Mouse (Mus musculus) forebrain, embryonic 15.5 days (tissue): Measurements from ENCODE around the gene AC129217.1. TPM values are rescaled to one million over a fixed set of nuclear protein-coding genes. Genes with fewer than 3 reads are reported as not detected.
A peak's percentile ranks its signal among the peaks of the same experiment; 100 is the strongest.

ENCODE experiments used
- ATAC-seq: fragments of 200-750 bp; cut with Nextera tagmentation; replicated peaks from 2 replicates; pipeline ENCODE4 v1.8.0; 2017; ENCODE audit warnings: mild to moderate bottlenecking, moderate TSS enrichment, moderate library complexity
- H3K27ac ChIP-seq: fragments of 300-500 bp; sonication (generic); replicated peaks from 2 replicates; pipeline ENCODE4 v1.5.1; 2015; ENCODE audit warnings: mild to moderate bottlenecking, inconsistent platforms
- H3K27me3 ChIP-seq: fragments of 300-500 bp; sonication (generic); 2 replicates; pipeline ENCODE4 v1.6.1; 2015; ENCODE audit warnings: inconsistent platforms
- H3K36me3 ChIP-seq: fragments of 300-500 bp; sonication (generic); 2 replicates; pipeline ENCODE4 v1.6.1; 2015; ENCODE audit warnings: mild to moderate bottlenecking, inconsistent platforms
- H3K4me1 ChIP-seq: fragments of 300-500 bp; sonication (generic); 2 replicates; pipeline ENCODE4 v1.6.1; 2015; ENCODE audit warnings: inconsistent platforms
- H3K4me2 ChIP-seq: fragments of 300-500 bp; sonication (generic); replicated peaks from 2 replicates; pipeline ENCODE4 v1.6.1; 2015; ENCODE audit warnings: mild to moderate bottlenecking, inconsistent platforms
- H3K4me3 ChIP-seq: fragments of 300-500 bp; sonication (generic); 2 replicates; pipeline ENCODE4 v1.5.1; 2015; ENCODE audit warnings: mild to moderate bottlenecking, inconsistent platforms
- H3K9ac ChIP-seq: fragments of 300-500 bp; sonication (generic); replicated peaks from 2 replicates; pipeline ENCODE4 v1.6.1; 2015; ENCODE audit warnings: mild to moderate bottlenecking, inconsistent platforms
- H3K9me3 ChIP-seq: fragments of 300-500 bp; sonication (generic); 2 replicates; pipeline ENCODE4 v1.6.1; 2016; ENCODE audit warnings: inconsistent platforms
- WGBS: fragments of 180-500 bp; shearing (Covaris S2); methylation state at CpG from one replicate; pipeline ENCODE4 v1.1.7; 2015; ENCODE audit warnings: mixed read lengths; 5-methylcytosine and 5-hydroxymethylcytosine counted together
- microRNA-seq: library from miRNA; unstranded; fragments of <30 nt; microRNA quantifications from one replicate; pipeline ENCODE4, GENCODE M21; 2016
- polyA plus RNA-seq: library from polyadenylated mRNA; unstranded; fragments of >200 nt; fragmentation: Nextera tagmentation; extraction: Ambion mirVana; gene quantifications from 2 replicates; pipeline ENCODE4 v1.2.1, GENCODE M21; 2015

The AC129217.1 gene
- polyA plus RNA-seq, 1 experiment from 2014 or later: not detected

GRCm38 (mm10) chr19:8880311-8881033 lies 50.9 kb downstream of the AC129217.1 start, which contains the start of gene Uqcc3:
Gene Uqcc3, minus strand, starts transcription at chr19:8880923.
- Histone ChIP-seq H3K9ac (peak within 1 kb of the TSS; percentile 83), H3K27ac (peak within 1 kb of the TSS; percentile 53), H3K27me3 (no peaks in the 10 kb centered on the region), H3K9me3 (no peaks in the 10 kb centered on the region), H3K4me2 (peak within 1 kb of the TSS; percentile 80), H3K4me3 (peak within 1 kb of the TSS; percentile 53), H3K36me3 (peaks cover 16% of the 10 kb centered on the region), H3K4me1 (peaks cover 12% of the 10 kb centered on the region)
- under 1% methylated on average over 42 of the region's 42 CpGs for WGBS
- peak; percentile 97 for ATAC-seq

- H3K9me3 ChIP-seq: no peaks in the 10 kb centered on the region
- H3K27me3 ChIP-seq: no peaks in the 10 kb centered on the region
- 12% methylated on average over 3 of the region's 3 CpGs for WGBS
- H3K9ac ChIP-seq: peak overlapping the region; percentile 83
- no peak overlapping the region for H3K27ac ChIP-seq
- H3K4me3 ChIP-seq: peak overlapping the region; percentile 53
- peak; percentile 17; the same call in 1 of the 2 replicates for ATAC-seq
- peak overlapping the region; percentile 80 for H3K4me2 ChIP-seq
- peaks cover 12% of the 10 kb centered on the region for H3K4me1 ChIP-seq
- peaks cover 11% of the 10 kb centered on the region for H3K36me3 ChIP-seq
These were observed 51.4 kb downstream of the AC129217.1 start for GRCm38 (mm10) chr19:8881034-8881392.

GRCm38 (mm10) chr19:8883616-8884015 lies 54.0 kb downstream of the AC129217.1 start, which contains the start of the genes Lbhd1 and Gm49403:
Gene Lbhd1, plus strand, starts transcription at chr19:8883732.
Gene Gm49403, plus strand, starts transcription at chr19:8883930.
- WGBS: 79% methylated on average over 3 of the region's 3 CpGs
- H3K9me3 ChIP-seq: no peaks in the 10 kb centered on the region
- no peak within 1 kb of the TSS for H3K9ac ChIP-seq
- no peaks in the 10 kb centered on the region for H3K27me3 ChIP-seq
- no peak within 1 kb of the TSS for H3K4me2 ChIP-seq
- no peak within 1 kb of the TSS for H3K4me3 ChIP-seq
- H3K36me3 ChIP-seq: no peaks in the 10 kb centered on the region
- no peak within 1 kb of the TSS for H3K27ac ChIP-seq
- peaks cover 24% of the 10 kb centered on the region for H3K4me1 ChIP-seq
- ATAC-seq: no peak

- no peak for ATAC-seq
- Histone ChIP-seq H3K4me3 (no peak overlapping the region), H3K4me2 (peak overlapping the region; percentile 85; the same call in 1 of the 2 replicates), H3K9ac (no peak overlapping the region), H3K27ac (no peak overlapping the region), H3K27me3 (no peaks in the 10 kb centered on the region), H3K36me3 (peaks cover 11% of the 10 kb centered on the region; the same call in 1 of the 2 replicates), H3K4me1 (peaks cover 21% of the 10 kb centered on the region), H3K9me3 (no peaks in the 10 kb centered on the region)
- 56% methylated on average over 1 of the region's 1 CpGs for WGBS
These were observed 57.5 kb downstream of the AC129217.1 start for GRCm38 (mm10) chr19:8886916-8887584.

DNA sequence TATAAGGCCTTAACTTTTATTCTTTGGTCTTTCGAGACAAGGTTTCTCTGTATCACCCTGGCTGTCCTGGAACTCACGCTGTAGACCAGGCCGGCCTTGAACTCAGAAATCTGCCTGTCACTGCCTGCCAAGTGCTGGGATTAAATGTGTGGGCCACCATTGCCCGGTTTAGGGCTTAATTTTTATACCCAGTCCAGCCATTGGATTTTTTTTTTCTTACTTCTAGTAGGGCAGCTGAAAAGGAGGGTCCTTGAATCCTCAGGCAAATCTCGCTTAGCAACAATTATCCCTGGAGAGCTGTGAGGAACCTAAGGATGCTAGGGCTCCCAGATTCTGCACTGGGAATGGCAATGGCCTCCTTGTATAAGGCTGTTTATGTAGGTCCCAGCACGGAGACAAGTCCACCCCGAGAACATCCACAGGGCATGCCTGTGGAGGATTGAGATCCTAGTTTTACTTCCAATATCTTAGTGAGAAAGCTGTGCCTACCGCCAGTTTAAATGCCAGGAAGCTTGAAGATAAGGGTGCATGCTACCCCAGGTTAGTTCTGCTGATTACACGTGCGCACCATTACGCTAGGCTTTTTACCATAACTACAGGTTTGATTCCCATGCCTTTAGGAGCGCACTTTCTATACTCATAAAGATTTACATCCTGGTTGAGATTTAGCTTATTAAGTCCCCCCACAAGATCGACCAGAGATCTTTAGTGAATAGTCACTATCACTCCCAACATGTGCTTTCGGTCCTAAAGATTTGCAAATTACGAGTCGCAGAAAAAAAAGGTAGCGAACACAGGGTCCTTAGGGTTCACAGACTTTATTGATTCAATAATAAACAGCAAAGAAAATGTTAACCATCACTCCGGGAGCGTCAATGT lies 58.3 kb downstream of the AC129217.1 start:
- ATAC-seq: no peak
- 13% methylated on average over 19 of the region's 19 CpGs for WGBS
- Histone ChIP-seq H3K4me1 (peaks cover 26% of the 10 kb centered on the region), H3K9ac (peak overlapping the region; percentile 76), H3K4me2 (peak overlapping the region; percentile 85), H3K4me3 (peak overlapping the region; percentile 75), H3K27ac (peak overlapping the region; percentile 91), H3K27me3 (no peaks in the 10 kb centered on the region), H3K36me3 (peaks cover 11% of the 10 kb centered on the region; the same call in 1 of the 2 replicates), H3K9me3 (no peaks in the 10 kb centered on the region)

GRCm38 (mm10) chr19:8888511-8889385 lies 59.2 kb downstream of the AC129217.1 start, which contains the start of the genes 1810009A15Rik and Gm49416:
Gene 1810009A15Rik, plus strand, starts transcription at chr19:8888853.
Gene Gm49416, plus strand, starts transcription at chr19:8888926.
- peaks cover 11% of the 10 kb centered on the region; the same call in 1 of the 2 replicates for H3K36me3 ChIP-seq
- peak; percentile 97 for ATAC-seq
- H3K9me3 ChIP-seq: no peaks in the 10 kb centered on the region
- H3K4me1 ChIP-seq: peaks cover 32% of the 10 kb centered on the region
- no peaks in the 10 kb centered on the region for H3K27me3 ChIP-seq
- peak within 1 kb of the TSS; percentile 91 for H3K27ac ChIP-seq
- peak within 1 kb of the TSS; percentile 85 for H3K4me2 ChIP-seq
- H3K9ac ChIP-seq: peak within 1 kb of the TSS; percentile 76
- WGBS: under 1% methylated on average over 58 of the region's 58 CpGs
- H3K4me3 ChIP-seq: peak within 1 kb of the TSS; percentile 75

Small RNA genes lying within 50 kb of the gene (microRNA-seq; reads per million reads assigned to microRNA genes)
- gene Mir5136: not detected

Other genes with a start within 250 kb of the AC129217.1 start
- gene Slc22a8, start 238.5 kb upstream of the AC129217.1 start, polyA plus RNA-seq: 5.5 and 6.1 TPM in 2 replicates
- 6.6 and 7.8 TPM in 2 replicates for gene Slc22a6, start 211.7 kb upstream of the AC129217.1 start, polyA plus RNA-seq
- gene Chrm1, start 166.0 kb upstream of the AC129217.1 start, polyA plus RNA-seq: 5.1 and 5.4 TPM in 2 replicates
- 164 and 171 TPM in 2 replicates for gene Slc3a2, start 106.4 kb upstream of the AC129217.1 start, polyA plus RNA-seq
- 96.5 and 97.4 TPM in 2 replicates for gene Wdr74, start 93.9 kb upstream of the AC129217.1 start, polyA plus RNA-seq
- 1.5 and 2.5 TPM in 2 replicates for gene 1700092M07Rik, start 89.1 kb upstream of the AC129217.1 start, polyA plus RNA-seq
- 130 and 133 TPM in 2 replicates for gene Stx5a, start 88.4 kb upstream of the AC129217.1 start, polyA plus RNA-seq
- gene Nxf1, start 72.7 kb upstream of the AC129217.1 start, polyA plus RNA-seq: 187 and 192 TPM in 2 replicates
- 249 and 250 TPM in 2 replicates for gene Tmem223, start 58.8 kb upstream of the AC129217.1 start, polyA plus RNA-seq
- 27.4 and 33.9 TPM in 2 replicates for gene Tmem179b, start 55.3 kb upstream of the AC129217.1 start, polyA plus RNA-seq
- 32.2 and 34.1 TPM in 2 replicates for gene Taf6l, start 43.4 kb upstream of the AC129217.1 start, polyA plus RNA-seq
- gene Polr2g, start 31.2 kb upstream of the AC129217.1 start, polyA plus RNA-seq: 162 and 169 TPM in 2 replicates
- 8.3 and 9.6 TPM in 2 replicates for gene Zbtb3, start 27.2 kb upstream of the AC129217.1 start, polyA plus RNA-seq
- 68.4 and 72.7 TPM in 2 replicates for gene Ttc9c, start 10.4 kb upstream of the AC129217.1 start, polyA plus RNA-seq
- gene Hnrnpul2, start 9.8 kb upstream of the AC129217.1 start, polyA plus RNA-seq: 5.9 and 6.1 TPM in 2 replicates
- 80.7 and 85.2 TPM in 2 replicates for gene Bscl2, start 7.7 kb downstream of the AC129217.1 start, polyA plus RNA-seq
- gene Gng3, start 9.4 kb downstream of the AC129217.1 start, polyA plus RNA-seq: 272 and 281 TPM in 2 replicates
- 0.53 and 0.60 TPM in 2 replicates for gene Lrrn4cl, start 21.0 kb downstream of the AC129217.1 start, polyA plus RNA-seq
- gene Ubxn1, start 41.7 kb downstream of the AC129217.1 start, polyA plus RNA-seq: 178 and 181 TPM in 2 replicates
- 55.4 and 61.8 TPM in 2 replicates for gene Uqcc3, start 51.1 kb downstream of the AC129217.1 start, polyA plus RNA-seq
- gene Lbhd1, start 54.0 kb downstream of the AC129217.1 start, polyA plus RNA-seq: 59.1 and 74.7 TPM in 2 replicates
- not detected in 2 replicates for gene Gm49403, start 54.2 kb downstream of the AC129217.1 start, polyA plus RNA-seq
- gene 1810009A15Rik, start 59.1 kb downstream of the AC129217.1 start, polyA plus RNA-seq: 53.9 and 55.0 TPM in 2 replicates
- gene Gm49416, start 59.2 kb downstream of the AC129217.1 start, polyA plus RNA-seq: 0.25 TPM in 1 of 2 replicates, not detected in the other
- gene Ints5, start 63.2 kb downstream of the AC129217.1 start, polyA plus RNA-seq: 42.0 and 43.7 TPM in 2 replicates
- gene Ganab, start 68.3 kb downstream of the AC129217.1 start, polyA plus RNA-seq: 88.1 and 89.6 TPM in 2 replicates
- gene B3gat3, start 90.6 kb downstream of the AC129217.1 start, polyA plus RNA-seq: 78.9 and 81.0 TPM in 2 replicates
- gene Rom1, start 99.6 kb downstream of the AC129217.1 start, polyA plus RNA-seq: 0.87 and 1.5 TPM in 2 replicates
- 10.4 and 11.7 TPM in 2 replicates for gene Eml3, start 99.8 kb downstream of the AC129217.1 start, polyA plus RNA-seq
- gene Mta2, start 112.1 kb downstream of the AC129217.1 start, polyA plus RNA-seq: 171 and 175 TPM in 2 replicates
- gene Tut1, start 124.1 kb downstream of the AC129217.1 start, polyA plus RNA-seq: 34.1 and 34.7 TPM in 2 replicates
- 336 and 348 TPM in 2 replicates for gene Eef1g, start 137.3 kb downstream of the AC129217.1 start, polyA plus RNA-seq
- 2.6 and 3.7 TPM in 2 replicates for gene Ahnak, start 159.5 kb downstream of the AC129217.1 start, polyA plus RNA-seq